Mouse (Mus musculus): ENCODE data around the gene Smurf2. TPM values are rescaled to one million over a fixed set of nuclear protein-coding genes. Genes with fewer than 3 reads are reported as not detected.
"Not testable (repeated sequence)": the region's sequence is repeated elsewhere in the genome, so short reads cannot be mapped to it uniquely, and the experiment has no call there.

Smurf2 gene
- total RNA-seq, 2 experiments from 2014 or later, result 29.1 to 29.6 TPM

- no peak for DNase-seq (ENCODE audit: extremely low spot score in 1 of 2, low spot score in 2 of 2)
- intact Hi-C loops (cut with DNase I), result no loop called here
These were observed 135.5 kb downstream of the Smurf2 start for GRCm38 (mm10) chr11:106785043-106785442.

DNA sequence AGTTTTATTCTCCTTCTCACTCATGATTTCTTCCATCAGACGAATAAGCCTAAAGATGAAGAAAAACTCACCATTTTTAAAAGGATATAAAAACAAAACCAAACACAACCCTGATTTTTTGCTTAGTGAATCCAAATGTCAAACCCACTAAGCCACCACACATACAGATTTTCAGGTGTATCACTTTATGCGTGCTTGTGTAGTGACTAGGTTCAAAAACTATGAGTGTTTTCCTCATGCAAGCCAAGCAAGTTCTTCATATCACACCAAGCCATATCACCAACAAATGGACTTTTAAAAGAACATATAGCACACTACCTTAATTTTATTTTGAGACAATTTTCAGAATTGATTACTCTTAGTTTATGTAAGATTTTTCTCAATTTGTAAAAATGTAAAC lies 136.0 kb downstream of the Smurf2 start:
- no peak for DNase-seq (ENCODE audit: extremely low spot score in 1 of 2, low spot score in 2 of 2)
- intact Hi-C loops (cut with DNase I), result no loop called here

GRCm38 (mm10) chr11:106782841-106783764 lies 137.4 kb downstream of the Smurf2 start:
- intact Hi-C loops (cut with DNase I), result no loop called here
- no peak for DNase-seq (ENCODE audit: extremely low spot score in 1 of 2, low spot score in 2 of 2)

GRCm38 (mm10) chr11:106782271-106782670 lies 138.2 kb downstream of the Smurf2 start:
- intact Hi-C loops (cut with DNase I); DNase-seq (ENCODE audit: extremely low spot score in 1 of 2, low spot score in 2 of 2): not testable (repeated sequence)

- no peak for DNase-seq (ENCODE audit: extremely low spot score in 1 of 2, low spot score in 2 of 2)
- intact Hi-C loops (cut with DNase I), result no loop called here
These were observed 139.8 kb downstream of the Smurf2 start for GRCm38 (mm10) chr11:106780590-106781220.

GRCm38 (mm10) chr11:106780089-106780425 lies 140.5 kb downstream of the Smurf2 start:
- DNase-seq (ENCODE audit: extremely low spot score in 1 of 2, low spot score in 2 of 2), result no peak
- intact Hi-C loops (cut with DNase I), result no loop called here

DNA sequence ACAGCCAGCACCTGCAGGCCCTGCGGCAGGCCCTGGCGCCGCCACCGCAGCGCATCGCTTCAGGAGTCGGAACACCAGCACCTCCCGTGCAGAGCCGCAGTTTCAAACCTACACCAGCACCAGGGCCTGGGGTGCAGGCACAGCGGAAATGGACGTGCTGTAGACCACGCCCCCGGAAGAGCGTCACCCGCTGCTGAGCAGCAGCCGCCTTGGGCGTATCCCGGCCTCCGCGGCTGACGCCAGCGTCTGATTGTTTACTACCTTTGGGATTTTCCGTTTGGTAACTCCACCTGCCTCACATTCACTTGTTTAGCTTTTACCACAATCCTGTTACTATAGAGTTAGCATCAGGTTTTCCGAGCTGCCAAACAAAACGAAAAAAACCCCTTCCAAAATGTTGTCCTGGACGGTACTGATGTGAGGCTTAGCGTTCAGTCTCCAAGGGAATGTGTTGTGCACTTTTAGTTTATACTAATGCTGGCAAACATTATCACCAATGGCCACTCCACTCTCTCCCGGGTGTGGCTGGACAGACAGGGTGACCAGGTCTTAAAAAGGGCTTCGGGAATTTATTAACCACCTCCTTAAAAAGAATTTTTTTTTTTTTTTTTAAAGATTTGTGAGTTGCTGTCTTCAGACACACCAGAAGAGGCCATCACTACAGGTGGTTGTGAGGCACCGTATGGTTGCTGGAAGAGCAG lies 141.0 kb downstream of the Smurf2 start, which contains the start of gene Polg2:
TSS of gene Polg2 (minus strand) at position 150 of the 701 bp plus-strand sequence.
- DNase-seq (ENCODE audit: extremely low spot score in 1 of 2, low spot score in 2 of 2), result peak; percentile 83 to 93
- intact Hi-C loops (cut with DNase I), result no loop called here

DNA sequence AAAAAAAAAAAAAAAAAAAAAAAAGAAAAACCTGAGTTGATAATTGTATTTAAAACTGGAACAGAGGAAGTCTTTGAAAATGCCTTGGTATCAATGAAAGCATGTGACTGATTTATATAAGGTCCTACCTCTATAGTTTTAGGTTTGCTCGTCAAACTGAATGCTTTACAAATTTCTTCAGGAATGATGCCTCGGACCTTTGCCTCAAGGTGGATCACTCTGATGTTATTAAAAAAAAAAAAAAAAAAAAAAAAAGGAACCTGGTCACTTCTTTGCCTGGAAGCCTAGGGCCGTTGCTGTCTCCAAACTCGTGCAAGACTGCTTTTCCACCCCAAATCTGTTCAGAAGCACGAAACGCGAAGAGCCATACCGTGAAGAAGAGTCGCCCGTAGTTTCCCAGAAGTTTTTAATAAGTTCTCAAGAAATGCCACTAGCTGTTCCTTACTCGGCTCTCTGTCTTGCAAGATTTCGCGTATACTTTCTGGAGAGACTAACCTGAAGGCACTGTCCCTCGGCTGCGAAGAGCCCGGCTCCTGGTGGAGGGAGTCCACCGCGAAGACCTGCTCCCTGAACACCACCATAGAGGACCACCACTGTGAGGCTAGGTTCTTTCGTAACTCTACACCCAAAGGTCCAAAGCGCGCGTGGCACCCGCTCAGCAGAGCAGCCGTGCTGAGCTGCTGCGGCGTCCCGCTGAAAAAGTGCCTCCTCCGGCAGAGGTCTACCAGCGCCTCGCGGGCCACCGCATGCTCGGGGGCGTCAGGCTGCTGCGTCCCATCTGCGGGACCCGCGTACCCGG lies 141.7 kb downstream of the Smurf2 start:
- DNase-seq (ENCODE audit: extremely low spot score in 1 of 2, low spot score in 2 of 2), result no peak

GRCm38 (mm10) chr11:106778132-106778531 lies 142.4 kb downstream of the Smurf2 start:
- DNase-seq (ENCODE audit: extremely low spot score in 1 of 2, low spot score in 2 of 2), result no peak
- intact Hi-C loops (cut with DNase I), result no loop called here

More for the DNA sequence above, 141.7 kb downstream of the Smurf2 start:
- intact Hi-C loops (cut with DNase I), result no loop called here

DNA sequence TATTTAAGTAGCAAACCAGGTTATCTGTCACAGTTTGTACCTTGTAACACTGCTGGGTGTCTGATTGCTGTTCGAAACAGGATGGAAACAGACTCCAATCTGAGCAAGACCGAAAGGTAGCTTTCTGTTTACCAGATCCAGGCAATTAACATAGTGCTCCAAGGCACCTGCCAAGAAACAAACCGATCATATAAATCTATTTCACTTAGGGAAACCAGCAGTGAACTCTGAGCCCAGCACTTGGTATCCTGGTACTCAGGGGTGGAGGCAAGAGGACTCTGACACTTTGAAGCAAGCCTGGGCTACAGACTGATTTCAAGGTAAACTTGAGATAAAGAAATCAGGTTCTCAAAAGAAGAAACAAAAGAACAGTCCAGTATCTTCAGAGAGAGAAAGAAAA lies 143.1 kb downstream of the Smurf2 start:
- intact Hi-C loops (cut with DNase I), result no loop called here
- DNase-seq (ENCODE audit: extremely low spot score in 1 of 2, low spot score in 2 of 2), result no peak

- no peak for DNase-seq (ENCODE audit: extremely low spot score in 1 of 2, low spot score in 2 of 2)
- intact Hi-C loops (cut with DNase I), result no loop called here
These were observed 143.6 kb downstream of the Smurf2 start for GRCm38 (mm10) chr11:106776960-106777359.

GRCm38 (mm10) chr11:106773061-106773460 lies 147.5 kb downstream of the Smurf2 start:
- intact Hi-C loops (cut with DNase I), result no loop called here
- DNase-seq (ENCODE audit: extremely low spot score in 1 of 2, low spot score in 2 of 2), result no peak

DNA sequence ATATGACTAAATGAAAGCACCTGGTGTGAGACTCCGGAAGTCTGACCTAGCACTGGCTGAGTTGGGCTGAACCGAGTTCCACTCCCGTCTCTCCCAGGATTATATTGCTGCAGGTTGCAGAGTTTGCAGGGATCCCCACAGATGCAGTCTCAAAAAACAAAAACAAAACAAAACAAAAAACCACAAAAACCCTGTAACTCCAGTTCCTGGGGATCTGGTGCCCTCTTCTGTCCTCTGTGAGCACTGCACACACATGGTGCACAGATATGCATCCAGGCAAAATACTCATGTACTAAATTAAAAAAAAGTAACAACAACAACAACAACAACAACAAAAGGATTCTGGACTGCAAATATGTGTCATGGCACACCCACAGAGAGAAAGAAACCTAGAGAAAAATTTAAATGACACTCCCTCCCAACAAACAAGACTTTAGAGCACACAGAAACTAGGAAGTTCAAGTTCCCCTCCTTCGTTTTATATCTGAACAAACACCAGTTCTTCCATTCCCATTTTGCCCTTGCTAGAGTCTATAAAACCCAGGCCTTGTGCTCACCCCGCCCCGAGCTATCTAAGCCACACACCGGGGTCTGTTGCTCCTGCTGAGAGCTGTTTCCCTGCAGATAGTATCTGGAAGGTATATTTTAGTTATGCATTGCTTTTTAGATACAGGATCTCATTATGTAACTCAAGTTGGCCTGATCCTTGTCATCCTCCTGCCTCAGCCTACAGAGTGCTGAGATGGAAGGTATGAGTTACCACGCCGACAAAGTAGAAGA lies 150.1 kb downstream of the Smurf2 start:
- DNase-seq (ENCODE audit: extremely low spot score in 1 of 2, low spot score in 2 of 2), result no peak
- intact Hi-C loops (cut with DNase I), result no loop called here

Small RNA genes within 50 kb of the gene (microRNA-seq; reads per million reads assigned to microRNA genes)
- gene Gm25994 (not detected), gene Gm27322 (not detected), gene Mir3064 (20.7 reads per million, percentile 40 among the genes with 10 or more reads in this experiment)

Other genes with a start within 250 kb of the Smurf2 start
- gene Pecam1, start 170.1 kb downstream of the Smurf2 start, total RNA-seq (2021), result 10 to 100 TPM; 19.7 to 20.1 TPM
- 1 to 10 TPM in 1 of 2 experiments, under 1 TPM in 1; 0.45 to 1.1 TPM for gene Milr1, start 169.5 kb downstream of the Smurf2 start, total RNA-seq (2021)
- 1 to 10 TPM; 4.1 to 4.6 TPM for gene Polg2, start 141.2 kb downstream of the Smurf2 start, total RNA-seq (2021)
- gene Ddx5, start 131.5 kb downstream of the Smurf2 start, total RNA-seq (2021), result 100 to 1,000 TPM; 607 to 644 TPM
- 10 to 100 TPM in 1 of 2 experiments, 1 to 10 TPM in 1; 8.7 to 10.3 TPM for gene Cep95, start 131.5 kb downstream of the Smurf2 start, total RNA-seq (2021)
- gene Kpna2, start 78.8 kb upstream of the Smurf2 start, total RNA-seq (2021), result 10 to 100 TPM; 35.5 to 45.2 TPM
- 1 to 10 TPM; 4.3 to 4.6 TPM for gene 1810010H24Rik, start 105.0 kb upstream of the Smurf2 start, total RNA-seq (2021)
- gene Bptf, start 211.4 kb upstream of the Smurf2 start, total RNA-seq (2021), result 10 to 100 TPM; 59.7 to 60.3 TPM

Data from left cerebral cortex, postnatal 10 days (tissue).